Mouse (Mus musculus) heart, embryonic 16.5 days (tissue): ENCODE measurements around the gene Cnfn. TPM values are rescaled to one million over a fixed set of nuclear protein-coding genes. Genes with fewer than 3 reads are reported as not detected.
"Not testable (repeated sequence)": the region's sequence is repeated elsewhere in the genome, so short reads cannot be mapped to it uniquely, and the experiment has no call there.

ENCODE experiments used
- ATAC-seq: fragments of 200-750 bp; cut with Nextera tagmentation; replicated peaks from 2 replicates; pipeline ENCODE4 v1.8.0; 2017; ENCODE audit warnings: moderate number of reproducible peaks; ENCODE audit not compliant: insufficient read depth, low FRiP score; ENCODE audit errors: extremely low read depth
- H3K27ac ChIP-seq: fragments of 300-500 bp; sonication (generic); 2 replicates; pipeline ENCODE4 v1.5.1; 2014; ENCODE audit warnings: mild to moderate bottlenecking, low read length, control low read depth, moderate library complexity
- H3K27me3 ChIP-seq: fragments of 300-500 bp; sonication (generic); 2 replicates; pipeline ENCODE4 v1.6.1; 2014; ENCODE audit warnings: low read length, mixed read lengths; ENCODE audit not compliant: control insufficient read depth, insufficient read depth
- H3K36me3 ChIP-seq: fragments of 300-500 bp; sonication (generic); 2 replicates; pipeline ENCODE4 v1.6.1; 2014; ENCODE audit not compliant: control insufficient read depth, insufficient read depth
- H3K4me1 ChIP-seq: fragments of 300-500 bp; sonication (generic); 2 replicates; pipeline ENCODE4 v1.6.1; 2014; ENCODE audit warnings: low read length, mixed read lengths; ENCODE audit not compliant: control insufficient read depth, insufficient read depth
- H3K4me2 ChIP-seq: fragments of 300-500 bp; sonication (generic); 2 replicates; pipeline ENCODE4 v1.6.1; 2014; ENCODE audit warnings: low read depth, mild to moderate bottlenecking, control low read depth, low read length
- H3K4me3 ChIP-seq: fragments of 300-500 bp; sonication (generic); 2 replicates; pipeline ENCODE4 v1.5.1; 2014; ENCODE audit warnings: mild to moderate bottlenecking, control low read depth, low read length
- H3K9ac ChIP-seq: fragments of 300-500 bp; sonication (generic); 2 replicates; pipeline ENCODE4 v1.6.1; 2014; ENCODE audit warnings: low read length, control low read depth
- H3K9me3 ChIP-seq: fragments of 300-500 bp; sonication (generic); replicated peaks from 2 replicates; pipeline ENCODE4 v1.6.1; 2016; ENCODE audit warnings: low read length; ENCODE audit not compliant: control insufficient read depth
- WGBS: fragments of 180-500 bp; shearing (Covaris S2); extraction: QIAGEN DNeasy Blood & Tissue Kit; methylation state at CpG from one replicate; pipeline ENCODE4 v1.1.7; 2014; 5-methylcytosine and 5-hydroxymethylcytosine counted together
- polyA plus RNA-seq: library from polyadenylated mRNA; unstranded; fragments of >200 nt; fragmentation: Nextera tagmentation; extraction: Ambion mirVana; gene quantifications from 2 replicates; pipeline ENCODE4 v1.2.1, GENCODE M21; 2015

The Cnfn gene
- polyA plus RNA-seq, 1 experiment from 2014 or later = 0.87 TPM

- Histone ChIP-seq H3K4me2 (no peak overlapping the region), H3K27ac (no peak overlapping the region), H3K36me3 (peaks cover 11% of the 10 kb centered on the region), H3K27me3 (peaks cover 24% of the 10 kb centered on the region), H3K4me3 (no peak overlapping the region), H3K9ac (no peak overlapping the region), H3K9me3 (no peaks in the 10 kb centered on the region), H3K4me1 (peaks cover 5% of the 10 kb centered on the region; the same call in 1 of the 2 replicates)
- WGBS = 87% methylated on average over 19 of the region's 19 CpGs
- ATAC-seq = no peak
Observed at GRCm38 (mm10) chr7:25363151-25363550, 6.4 kb downstream of the Cnfn start.

GRCm38 (mm10) chr7:25358721-25359206 is 10.8 kb downstream of the Cnfn start:
- Histone ChIP-seq H3K9me3 (no peaks in the 10 kb centered on the region), H3K27me3 (no peaks in the 10 kb centered on the region), H3K9ac (0 out of 2 replicates have a peak overlapping the region, but pooled peaks have one; percentile 6), H3K36me3 (peaks cover 7% of the 10 kb centered on the region), H3K4me3 (no peak overlapping the region), H3K4me2 (no peak overlapping the region), H3K27ac (peak overlapping the region; percentile 35; the same call in 1 of the 2 replicates), H3K4me1 (peaks cover 3% of the 10 kb centered on the region; the same call in 1 of the 2 replicates)
- 66% methylated on average over 19 of the region's 19 CpGs for WGBS
- peak; percentile 58 for ATAC-seq

GRCm38 (mm10) chr7:25348861-25349260 is 20.7 kb downstream of the Cnfn start:
- no peak overlapping the region for H3K9ac ChIP-seq
- H3K4me3 ChIP-seq = no peak overlapping the region
- H3K4me2 ChIP-seq = no peak overlapping the region
- 80% methylated on average over 8 of the region's 8 CpGs for WGBS
- H3K27ac ChIP-seq = no peak overlapping the region
- peaks cover 4% of the 10 kb centered on the region; the same call in 1 of the 2 replicates for H3K9me3 ChIP-seq
- ATAC-seq = no peak
- no peaks in the 10 kb centered on the region for H3K27me3 ChIP-seq
- H3K4me1 ChIP-seq = no peaks in the 10 kb centered on the region
- H3K36me3 ChIP-seq = peaks cover 27% of the 10 kb centered on the region

DNA sequence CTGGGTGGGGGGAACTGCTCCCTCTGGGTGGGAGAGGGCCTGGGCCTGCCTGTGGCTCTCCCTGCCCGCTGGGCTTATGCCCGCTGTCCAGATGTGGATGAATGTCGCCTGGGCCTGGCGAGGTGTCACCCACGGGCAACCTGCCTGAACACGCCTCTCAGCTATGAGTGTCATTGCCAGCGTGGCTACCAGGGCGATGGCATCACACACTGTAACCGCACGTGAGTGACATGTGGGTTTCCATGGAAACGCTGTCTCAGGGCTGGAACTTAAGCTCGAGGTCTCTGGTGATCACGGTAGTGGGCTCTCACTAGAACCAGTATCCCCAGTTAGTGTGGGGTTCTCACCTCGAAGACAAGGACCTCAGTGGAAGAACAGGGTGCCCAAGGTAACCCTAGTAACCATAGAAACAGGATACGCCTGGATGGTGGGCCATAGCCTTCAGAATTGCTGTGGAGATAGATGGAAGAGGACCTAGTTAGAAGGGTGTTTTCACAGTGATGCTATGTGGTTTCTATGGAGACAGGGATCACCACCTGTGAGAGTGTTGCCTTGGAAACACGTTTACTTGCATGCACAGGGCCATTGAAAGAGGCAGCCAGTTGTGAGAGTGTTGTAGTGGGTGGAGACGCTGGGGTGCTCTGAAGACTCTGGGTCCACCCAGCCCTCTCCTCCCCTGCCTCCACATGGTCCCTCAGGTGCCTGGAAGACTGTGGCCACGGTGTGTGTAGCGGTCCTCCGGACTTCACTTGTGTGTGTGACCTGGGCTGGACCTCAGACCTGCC is 28.3 kb downstream of the Cnfn start:
- no peak overlapping the region for H3K4me2 ChIP-seq
- no peaks in the 10 kb centered on the region for H3K9me3 ChIP-seq
- no peaks in the 10 kb centered on the region for H3K27me3 ChIP-seq
- H3K9ac ChIP-seq = no peak overlapping the region
- WGBS = 80% methylated on average over 20 of the region's 20 CpGs
- ATAC-seq = no peak; the same call in 1 of the 2 replicates
- no peaks in the 10 kb centered on the region for H3K4me1 ChIP-seq
- peaks cover 11% of the 10 kb centered on the region for H3K36me3 ChIP-seq
- no peak overlapping the region for H3K4me3 ChIP-seq
- no peak overlapping the region for H3K27ac ChIP-seq

GRCm38 (mm10) chr7:25339329-25339728 is 30.2 kb downstream of the Cnfn start:
- ATAC-seq = no peak
- H3K4me1 ChIP-seq = no peaks in the 10 kb centered on the region
- 88% methylated on average over 9 of the region's 9 CpGs for WGBS
- H3K9ac ChIP-seq = no peak overlapping the region
- H3K27ac ChIP-seq = no peak overlapping the region
- peaks cover 17% of the 10 kb centered on the region for H3K36me3 ChIP-seq
- no peaks in the 10 kb centered on the region for H3K9me3 ChIP-seq
- no peak overlapping the region for H3K4me2 ChIP-seq
- no peak overlapping the region for H3K4me3 ChIP-seq
- H3K27me3 ChIP-seq = no peaks in the 10 kb centered on the region

DNA sequence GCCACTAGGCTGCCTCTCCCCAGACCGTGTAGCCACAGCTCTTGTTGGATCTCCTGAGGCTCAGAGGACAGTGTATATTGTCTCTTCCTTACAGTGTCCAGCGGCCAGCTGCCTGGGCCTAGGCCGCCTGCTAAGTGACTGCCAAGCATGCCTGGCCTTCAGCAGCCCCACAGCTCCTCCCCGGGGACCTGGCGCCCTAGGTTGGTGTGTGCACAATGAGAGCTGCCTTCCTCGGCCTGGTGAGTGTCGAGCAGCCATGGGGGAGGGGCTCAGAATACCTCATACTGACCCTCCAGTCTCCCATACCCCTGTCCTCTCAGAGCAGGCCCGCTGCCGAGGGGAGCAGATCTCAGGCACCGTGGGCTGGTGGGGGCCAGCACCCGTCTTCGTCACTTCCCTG is 35.1 kb downstream of the Cnfn start:
- WGBS = 79% methylated on average over 12 of the region's 12 CpGs
- no peaks in the 10 kb centered on the region for H3K9me3 ChIP-seq
- H3K27me3 ChIP-seq = no peaks in the 10 kb centered on the region
- H3K36me3 ChIP-seq = peaks cover 16% of the 10 kb centered on the region
- no peak overlapping the region for H3K4me2 ChIP-seq
- no peak overlapping the region for H3K4me3 ChIP-seq
- H3K27ac ChIP-seq = no peak overlapping the region
- H3K4me1 ChIP-seq = no peaks in the 10 kb centered on the region
- ATAC-seq = no peak
- no peak overlapping the region for H3K9ac ChIP-seq

- Histone ChIP-seq H3K27ac (no peak overlapping the region), H3K4me3 (no peak overlapping the region), H3K4me1 (no peaks in the 10 kb centered on the region), H3K9ac (no peak overlapping the region), H3K9me3 (no peaks in the 10 kb centered on the region), H3K36me3 (peaks cover 16% of the 10 kb centered on the region), H3K27me3 (no peaks in the 10 kb centered on the region), H3K4me2 (no peak overlapping the region)
- peak; percentile 75 for ATAC-seq
- WGBS = 42% methylated on average over 16 of the region's 16 CpGs
Observed at GRCm38 (mm10) chr7:25333596-25334307, 35.8 kb downstream of the Cnfn start.

DNA sequence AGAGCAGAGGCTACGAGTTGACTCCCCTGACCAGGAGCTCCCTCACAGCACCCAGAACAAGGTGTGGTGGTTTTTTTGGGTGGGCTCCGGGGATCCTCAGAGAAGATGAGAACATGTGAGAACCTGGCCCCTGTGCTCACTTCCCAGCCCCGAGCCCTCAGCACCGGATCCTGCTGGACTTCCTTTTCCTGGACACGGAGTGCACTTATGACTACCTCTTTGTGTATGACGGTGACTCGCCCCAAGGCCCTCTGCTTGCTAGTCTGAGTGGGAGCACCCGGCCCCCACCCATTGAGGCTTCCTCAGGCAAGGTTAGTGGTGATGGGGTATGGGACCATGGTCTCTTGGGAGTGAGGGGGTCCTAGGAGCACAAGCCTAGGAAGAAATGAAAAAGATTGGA is 43.3 kb downstream of the Cnfn start:
- Histone ChIP-seq H3K9me3 (no peaks in the 10 kb centered on the region), H3K4me1 (peaks cover 8% of the 10 kb centered on the region), H3K36me3 (peaks cover 3% of the 10 kb centered on the region), H3K27ac (no peak overlapping the region), H3K4me3 (no peak overlapping the region), H3K27me3 (no peaks in the 10 kb centered on the region), H3K9ac (no peak overlapping the region), H3K4me2 (no peak overlapping the region)
- 80% methylated on average over 8 of the region's 8 CpGs for WGBS
- no peak for ATAC-seq

DNA sequence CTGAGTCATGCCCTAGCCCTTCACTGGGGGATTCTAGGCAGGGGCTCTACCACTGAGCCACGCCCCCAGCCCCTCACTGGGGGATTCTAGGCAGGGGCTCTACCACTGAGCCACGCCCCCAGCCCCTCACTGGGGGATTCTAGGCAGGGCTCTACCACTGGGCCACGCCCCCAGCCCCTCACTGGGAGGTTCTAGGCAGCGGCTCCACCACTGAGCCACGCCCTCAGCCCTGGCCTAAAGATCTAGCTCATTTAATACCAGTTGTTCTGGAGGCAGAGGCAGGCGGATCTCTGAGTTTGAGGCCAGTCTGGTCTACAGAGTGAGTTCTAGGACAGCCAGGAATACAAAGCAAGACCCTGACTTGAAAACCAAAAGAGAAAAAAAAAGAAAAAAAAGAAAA is 44.1 kb downstream of the Cnfn start:
- not testable (repeated sequence) for H3K27me3 ChIP-seq, H3K4me2 ChIP-seq, H3K9ac ChIP-seq, H3K4me3 ChIP-seq, H3K9me3 ChIP-seq, H3K4me1 ChIP-seq, H3K27ac ChIP-seq, H3K36me3 ChIP-seq, ATAC-seq
- 86% methylated on average over 6 of the region's 6 CpGs for WGBS
